Mouse (Mus musculus) lung, postnatal 4 days (tissue): ENCODE results near the gene Morn1.

Experiments used
- DNase-seq, 2 experiments: peaks; one replicate each; pipeline ENCODE4 v3.0.0; 2021

Morn1 gene

DNA sequence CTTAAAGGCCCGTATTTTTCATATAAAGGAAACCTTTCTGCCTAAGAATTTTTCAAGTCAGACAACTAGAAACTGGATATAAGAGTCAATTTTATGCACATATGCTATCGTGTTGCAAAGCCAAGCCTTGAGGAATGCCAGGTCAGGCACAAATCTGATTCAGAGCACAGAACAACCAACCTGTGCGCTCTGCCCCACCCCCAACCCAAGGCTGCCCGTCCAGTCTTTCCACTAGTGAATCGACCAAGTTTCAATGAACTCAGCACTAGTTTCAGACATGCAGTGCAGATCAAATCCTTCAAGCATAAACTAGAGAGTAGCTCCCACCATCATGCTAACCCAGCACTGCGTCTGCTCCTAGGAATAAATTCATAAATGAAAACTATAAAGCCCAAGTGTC is 6.7 kb upstream of the Morn1 start:
- DNase-seq, result no peak

DNA sequence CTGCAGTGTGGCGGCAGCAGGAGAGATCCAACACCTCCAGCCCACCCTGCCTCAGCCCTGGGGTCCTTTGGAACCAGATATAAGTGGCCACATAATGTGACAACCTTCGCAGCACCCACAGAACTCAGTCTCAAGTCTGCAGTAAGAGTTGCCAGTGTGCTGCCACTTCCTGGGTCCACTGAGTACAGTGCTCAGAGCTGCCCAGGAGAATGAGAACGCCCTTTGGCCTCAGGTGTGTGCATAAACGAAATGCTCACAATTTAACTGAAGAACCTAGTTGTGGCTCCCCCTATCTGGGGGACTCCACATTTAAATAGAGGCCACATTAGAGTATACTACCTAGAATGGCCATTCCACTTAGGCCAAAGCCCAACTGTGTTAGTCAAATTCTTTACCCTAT is 2.8 kb upstream of the Morn1 start:
- no peak for DNase-seq

DNA sequence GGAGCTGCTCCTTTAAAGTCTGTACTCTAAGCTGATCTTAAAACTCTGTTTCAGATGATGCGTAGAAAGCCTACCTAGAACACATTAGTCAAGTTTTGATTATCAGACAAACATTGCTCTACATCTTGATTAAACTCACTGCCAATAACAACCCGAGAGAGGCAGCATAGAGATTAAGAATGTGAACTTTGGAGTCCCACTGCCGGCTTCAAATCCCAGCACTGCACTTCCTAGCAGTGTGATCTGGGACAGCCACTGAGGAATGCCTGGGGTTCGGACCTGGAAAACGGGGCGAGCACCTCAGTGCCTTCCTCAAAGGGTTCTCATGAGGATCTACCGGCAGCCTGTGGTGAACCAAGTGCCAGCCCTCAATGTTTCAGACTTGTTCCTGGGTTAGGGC is 2.0 kb upstream of the Morn1 start:
- DNase-seq, result no peak

DNA sequence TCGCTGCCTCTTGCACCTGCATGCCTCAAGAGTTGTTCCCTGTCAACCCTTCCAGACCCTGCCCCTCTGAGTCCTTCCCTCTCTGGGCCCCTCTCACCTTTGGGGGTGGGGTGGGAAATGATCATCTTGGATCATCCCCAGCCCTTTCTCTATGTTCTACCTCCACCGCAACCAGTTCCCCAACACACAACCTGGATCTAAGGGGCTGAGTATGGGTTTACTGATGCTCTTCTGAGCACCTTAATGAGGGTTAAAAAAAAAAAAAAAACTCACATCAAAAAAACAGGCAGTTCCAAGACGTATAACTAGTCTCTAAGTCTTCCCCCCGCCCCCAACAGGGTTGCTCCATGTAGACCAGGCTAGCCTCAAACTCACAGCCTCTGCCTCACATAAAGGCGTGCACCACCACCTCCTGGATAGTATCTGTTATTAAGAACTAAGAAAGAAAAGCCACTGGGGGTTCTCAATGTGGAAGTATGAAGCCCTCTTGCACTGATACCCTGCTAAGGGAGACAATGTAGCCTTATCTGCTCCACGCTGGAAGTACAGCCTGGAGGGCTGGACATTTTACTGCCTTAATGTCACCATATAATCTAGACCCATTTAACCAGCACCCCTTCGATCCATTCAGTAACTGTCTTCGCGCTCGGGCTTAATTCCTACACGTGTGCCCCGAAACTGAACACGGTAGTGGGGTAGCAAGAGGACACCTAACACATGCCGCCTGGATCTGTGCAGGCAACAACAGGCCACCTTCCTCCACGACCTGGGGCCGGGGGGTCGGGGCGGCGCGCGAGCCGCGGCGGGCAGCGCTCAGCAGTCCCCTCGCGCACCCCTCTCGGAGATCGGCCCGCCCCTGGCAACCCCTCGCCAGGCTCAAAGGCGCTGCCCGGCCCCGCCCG is 920 bp upstream of the Morn1 start:
- no peak for DNase-seq

DNA sequence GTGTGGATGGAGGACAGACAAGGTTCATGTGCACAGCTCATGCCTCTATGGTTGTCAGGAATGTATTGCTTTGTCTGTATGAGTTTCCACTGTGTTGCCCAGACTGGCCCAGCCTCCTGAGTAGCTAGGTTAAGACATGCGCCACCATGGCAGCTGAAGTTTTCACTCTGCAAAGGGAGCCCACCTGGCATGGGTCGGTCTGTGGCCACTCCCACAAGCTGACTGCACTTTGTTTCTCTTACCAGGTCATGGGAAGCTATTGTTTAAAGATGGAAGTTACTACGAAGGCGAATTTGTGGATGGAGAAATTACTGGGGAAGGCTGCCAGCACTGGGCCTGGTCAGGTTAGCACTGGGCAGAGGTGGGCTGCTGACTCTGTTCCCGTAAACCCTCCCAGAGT is 2.9 kb downstream of the Morn1 start:
- DNase-seq, result no peak

DNA sequence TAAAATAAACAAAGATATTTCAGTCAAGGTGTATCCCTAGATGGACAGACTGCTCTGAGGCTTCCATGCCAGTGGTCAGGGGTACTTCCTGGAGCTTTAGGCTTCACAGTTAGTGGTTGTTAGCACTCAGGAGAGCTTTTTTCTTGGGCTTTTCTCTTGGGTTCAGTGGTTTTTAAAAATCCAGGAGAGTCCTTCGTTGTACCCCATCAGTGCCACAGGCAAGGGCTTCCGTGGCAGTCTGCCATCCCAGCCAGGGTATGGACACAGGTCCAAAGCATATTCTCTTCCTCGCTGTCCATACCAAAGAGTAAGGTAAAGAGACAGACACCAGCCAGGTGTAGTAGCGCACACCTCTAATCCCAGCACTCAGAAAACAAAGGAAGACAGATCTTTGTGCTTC is 3.8 kb downstream of the Morn1 start:
- DNase-seq, result no peak

DNA sequence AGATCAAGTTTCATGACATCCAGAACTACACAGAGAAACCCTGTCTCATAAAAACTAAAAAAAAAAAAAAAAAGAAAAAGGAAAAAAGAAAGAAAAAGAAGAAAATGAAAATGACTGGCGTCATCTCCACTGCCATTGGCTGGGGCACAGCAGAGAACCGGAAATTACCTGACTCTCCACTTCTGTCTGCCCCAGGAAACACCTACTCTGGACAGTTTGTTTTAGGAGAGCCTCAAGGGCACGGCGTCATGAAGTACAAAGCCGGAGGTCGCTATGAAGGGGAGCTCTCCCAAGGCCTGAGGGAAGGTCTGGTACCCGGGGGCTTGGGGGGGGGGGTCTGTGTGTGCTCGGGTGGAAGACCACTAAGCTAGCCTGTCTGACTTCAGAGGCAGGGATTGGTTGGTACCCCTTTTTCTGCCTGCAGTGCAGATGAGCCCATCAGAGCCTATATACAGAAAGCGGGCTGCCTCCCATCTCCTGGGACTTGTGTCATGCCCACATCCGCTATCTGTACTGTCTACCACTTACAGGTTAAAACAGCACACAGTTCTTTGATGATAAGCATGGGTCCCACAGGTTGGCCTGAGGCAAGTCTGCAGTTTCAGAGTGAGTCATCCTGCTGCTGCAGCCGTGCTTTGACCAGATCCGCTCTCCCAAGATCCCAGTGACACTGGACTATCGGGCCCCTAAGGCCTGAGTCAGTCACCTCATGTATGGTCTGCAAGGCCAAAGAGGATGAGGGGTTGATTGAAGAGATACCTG is 4.5 kb downstream of the Morn1 start:
- no peak for DNase-seq

DNA sequence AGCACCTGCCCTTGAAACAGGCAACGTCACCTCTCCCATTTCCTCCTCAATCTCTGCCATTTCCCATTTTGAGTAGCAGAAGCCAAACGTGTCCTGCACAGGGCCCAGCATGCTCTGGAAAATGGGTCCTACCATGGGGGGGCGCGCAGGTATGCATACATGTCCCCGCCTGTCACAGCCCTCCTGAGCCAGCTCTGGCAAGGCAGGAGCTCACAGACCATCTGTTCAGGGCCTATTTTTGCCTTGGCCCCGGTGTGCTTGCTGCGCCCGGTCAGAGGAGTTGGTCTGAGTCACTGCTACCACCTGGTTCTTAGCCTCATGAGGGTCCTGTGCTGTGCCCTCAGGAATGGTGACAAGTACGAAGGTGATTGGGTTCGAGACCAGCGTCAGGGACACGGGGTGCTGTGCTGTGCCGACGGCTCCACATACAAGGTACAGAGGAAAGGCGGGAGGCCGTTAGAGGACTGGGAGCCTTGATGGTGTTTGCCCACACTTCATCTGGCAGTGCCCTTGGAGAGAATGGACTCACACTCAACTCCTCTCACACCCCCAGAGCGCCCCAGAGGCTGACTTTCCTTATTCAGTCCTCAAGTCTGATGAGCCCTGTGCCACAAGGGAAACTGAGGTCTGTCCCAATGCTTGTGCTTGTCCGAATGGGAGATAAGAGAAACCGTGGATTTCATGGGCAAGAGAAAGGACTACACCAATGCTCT is 6.5 kb downstream of the Morn1 start:
- DNase-seq, result no peak

DNA sequence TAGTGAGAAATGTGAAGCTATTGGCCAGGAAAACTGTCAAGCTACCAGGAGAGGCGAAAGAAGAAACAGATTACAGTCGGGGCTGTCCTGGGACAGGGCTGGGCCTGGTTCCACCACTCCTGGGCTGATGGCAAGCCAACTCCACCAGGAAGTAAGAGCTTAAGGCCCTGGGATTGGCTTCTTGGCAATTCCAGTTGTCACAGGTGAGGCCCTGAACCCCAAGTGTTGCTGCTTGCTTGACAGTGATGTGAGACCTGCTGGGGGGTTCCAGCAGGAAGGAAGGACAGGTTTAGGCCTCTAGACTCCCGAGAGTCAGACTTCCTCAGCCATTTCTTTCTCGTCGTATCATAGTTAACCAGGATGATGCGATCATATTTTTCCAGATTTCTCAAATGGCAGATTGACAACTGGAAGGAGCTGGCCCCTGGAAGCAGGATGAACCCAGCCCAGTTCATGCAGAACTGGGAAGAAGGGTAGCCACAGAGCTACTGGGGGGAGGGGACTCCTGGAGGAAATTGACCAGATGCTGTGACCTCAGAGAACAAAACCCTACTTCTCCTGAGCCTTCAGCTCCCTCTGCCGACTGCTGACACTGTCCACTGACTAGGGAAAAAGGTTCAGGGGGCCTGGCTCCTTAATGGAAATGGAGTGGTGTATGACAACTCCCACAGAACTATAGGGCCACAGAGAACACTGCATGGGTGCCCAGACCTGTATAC is 7.2 kb downstream of the Morn1 start:
- no peak for DNase-seq

DNA sequence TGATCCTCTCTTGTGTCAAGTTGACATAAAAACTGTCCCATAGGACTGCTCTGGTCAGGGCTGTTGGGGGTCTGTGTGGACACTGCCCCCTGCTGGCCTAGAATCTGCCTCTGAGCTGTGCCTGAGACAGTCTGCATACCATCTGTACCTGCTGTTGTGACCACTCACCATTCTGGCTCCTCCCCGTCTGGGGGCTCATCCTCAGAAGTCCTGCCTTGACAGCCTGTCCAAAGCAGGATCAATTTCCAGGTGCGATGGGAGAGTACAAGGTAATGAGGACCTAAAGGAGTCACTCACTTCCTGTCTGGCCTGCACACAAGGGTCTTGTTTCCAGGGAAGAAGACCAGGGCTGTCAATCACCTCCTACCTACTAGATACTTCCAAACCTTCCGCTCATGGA is 8.2 kb downstream of the Morn1 start:
- peak; percentile 58 to 70 for DNase-seq

DNA sequence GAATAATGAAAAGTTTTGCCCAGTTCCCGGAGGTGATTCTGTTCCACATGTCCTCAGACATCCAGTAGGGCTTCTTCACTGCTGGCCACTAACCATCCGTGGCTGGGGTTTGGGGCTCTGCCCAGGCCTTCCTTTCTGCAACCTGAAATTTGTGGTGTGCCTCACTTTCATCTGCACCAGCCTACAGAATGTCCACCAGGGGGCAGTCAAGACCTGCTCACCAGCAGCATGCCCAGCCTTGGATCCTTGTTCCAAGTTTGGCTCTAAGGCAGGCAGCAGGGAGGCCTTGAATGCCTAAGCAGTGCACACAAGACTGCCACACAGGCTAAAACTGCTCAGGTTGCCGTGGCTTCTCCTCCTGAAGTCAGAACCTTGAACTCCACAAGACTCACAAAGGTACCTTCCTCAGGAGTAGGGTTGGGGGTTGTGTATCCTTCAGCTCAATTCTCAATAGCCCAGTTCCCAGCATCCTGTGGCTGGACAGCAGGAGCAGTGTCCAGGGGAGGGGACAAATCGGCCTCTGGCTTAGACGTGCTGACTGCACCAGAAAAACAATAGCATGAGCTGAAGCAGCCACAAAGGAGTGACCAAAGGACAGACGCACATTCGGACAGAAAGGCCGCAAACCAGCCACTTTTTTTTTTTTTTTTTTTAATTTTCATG is 9.0 kb downstream of the Morn1 start:
- DNase-seq, result peak; percentile 86 to 89

DNA sequence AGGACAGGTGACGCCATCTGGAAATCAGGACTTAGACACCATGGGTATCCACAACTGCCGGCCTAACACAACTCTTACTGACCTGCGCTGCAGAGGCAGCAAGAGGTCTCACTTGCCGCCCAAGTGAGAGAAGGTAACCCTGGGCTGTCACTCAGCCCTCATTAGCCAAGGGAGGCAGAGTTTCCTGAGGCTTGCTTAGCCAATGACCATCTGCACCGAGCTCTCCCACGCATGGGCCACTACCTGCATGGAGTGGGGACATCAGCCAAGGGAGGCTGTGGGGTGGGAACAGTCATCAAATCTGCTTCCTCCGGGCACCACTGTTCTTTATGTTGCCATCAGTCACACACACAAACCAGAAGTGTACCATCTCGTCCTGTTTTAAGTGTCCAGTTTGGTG is 9.6 kb downstream of the Morn1 start:
- no peak for DNase-seq

DNA sequence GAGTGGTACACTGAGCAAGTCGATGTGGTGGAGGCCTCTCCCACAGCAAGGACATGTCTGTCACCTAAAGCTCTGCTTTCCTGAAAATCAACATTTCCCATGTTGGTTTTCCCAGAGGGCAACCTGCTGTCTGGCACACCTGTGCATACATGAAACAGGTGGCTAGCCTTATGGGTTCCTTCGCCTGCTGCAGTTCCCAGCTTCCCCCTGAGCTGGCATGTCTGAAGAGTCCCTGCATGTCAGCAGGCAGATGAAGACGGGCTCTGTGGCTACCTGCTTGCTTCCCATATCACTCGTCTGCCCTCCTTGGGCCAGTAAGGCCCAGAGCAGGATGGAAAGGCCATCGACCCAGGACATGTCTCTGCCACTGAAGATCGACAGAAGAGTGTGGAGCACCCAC is 11.1 kb downstream of the Morn1 start:
- DNase-seq, result no peak

DNA sequence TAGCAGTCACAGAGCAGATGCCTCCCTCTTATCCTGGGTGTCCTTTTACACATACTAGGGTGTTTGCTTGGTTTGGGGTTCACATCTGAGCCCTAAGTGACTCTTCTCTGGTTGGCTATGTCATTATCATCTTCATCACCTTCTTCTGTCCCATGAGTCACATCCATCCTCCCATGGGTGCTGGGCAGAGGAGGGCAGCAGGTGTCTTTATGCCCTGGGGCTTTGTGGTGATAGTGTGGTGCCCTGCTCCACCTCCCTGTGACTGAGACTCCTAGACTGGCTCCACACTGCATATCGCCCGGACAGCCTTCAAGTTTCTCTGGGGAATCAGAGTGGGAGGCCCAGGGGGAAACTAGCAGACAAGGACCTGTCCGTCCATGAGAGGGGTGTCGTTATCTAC is 12.2 kb downstream of the Morn1 start:
- no peak for DNase-seq

DNA sequence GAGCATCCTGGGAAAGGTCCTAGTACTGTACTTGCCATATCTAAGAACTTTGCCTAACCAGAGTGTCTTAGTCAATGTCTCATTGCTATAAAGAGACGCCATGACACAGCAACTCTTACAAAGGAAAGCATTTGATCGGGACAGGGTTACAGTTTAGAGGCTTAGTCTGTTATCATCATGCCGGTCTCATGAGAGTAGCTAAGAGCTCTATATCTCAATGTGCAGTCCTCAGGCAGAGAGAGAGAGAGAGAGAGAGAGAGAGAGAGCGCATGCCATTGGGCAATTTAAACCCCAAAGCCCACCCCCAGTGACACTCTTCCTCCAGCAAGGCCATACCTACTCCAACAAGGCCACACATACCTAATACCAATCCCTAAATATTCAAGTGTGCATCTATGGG is 21.5 kb downstream of the Morn1 start:
- no peak for DNase-seq

DNA sequence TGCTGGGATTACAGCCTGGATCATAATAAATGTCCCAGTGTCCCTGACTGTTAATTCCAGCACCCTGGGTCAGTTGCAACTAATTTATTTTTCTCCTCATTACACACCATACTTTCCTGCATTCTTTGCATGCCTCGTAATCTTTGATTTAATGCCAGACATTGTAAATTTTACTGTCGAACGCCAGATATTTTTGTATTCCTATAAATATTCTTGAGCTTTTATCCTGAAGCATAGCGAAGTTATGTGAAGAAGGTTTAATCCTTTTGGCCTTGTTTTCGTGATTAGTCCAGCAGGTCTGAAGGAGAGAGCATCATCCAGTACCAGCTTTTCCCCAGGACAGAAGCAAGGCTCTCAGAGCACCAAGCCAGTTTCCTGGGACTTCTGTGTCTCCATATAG is 23.1 kb downstream of the Morn1 start:
- DNase-seq, result no peak

DNA sequence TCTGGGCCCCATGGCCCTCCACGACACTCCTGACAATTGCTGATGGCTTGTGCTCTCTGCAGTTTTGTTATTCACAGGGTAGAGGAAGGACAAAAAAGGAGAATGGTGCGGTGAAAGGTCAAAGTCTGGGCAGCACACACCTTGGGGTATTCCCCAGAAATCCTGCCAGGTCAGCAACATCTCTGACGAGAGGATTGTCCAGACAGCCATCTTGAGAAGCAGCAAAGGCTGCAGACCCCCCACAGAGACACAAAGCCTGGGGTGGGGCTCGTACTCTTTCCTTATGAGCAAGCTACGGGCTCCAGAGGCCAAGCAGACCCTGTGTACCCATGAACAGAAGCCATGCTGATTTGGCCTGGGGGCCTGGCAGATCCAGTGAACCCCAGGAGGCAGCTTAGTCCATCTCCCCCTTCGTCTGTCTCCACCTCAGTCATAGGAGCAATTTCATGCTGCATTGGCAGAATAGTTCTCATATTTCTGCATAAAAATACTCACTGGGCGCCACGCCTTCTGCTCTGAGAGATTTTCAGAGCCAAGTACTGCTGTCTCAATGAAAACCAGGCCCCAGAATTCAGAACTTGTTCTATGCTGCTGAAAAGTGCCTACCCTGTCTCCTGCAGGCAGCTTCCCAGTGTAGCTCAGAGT is 27.5 kb downstream of the Morn1 start:
- peak in 1 of 2 experiments; percentile 29 for DNase-seq

DNA sequence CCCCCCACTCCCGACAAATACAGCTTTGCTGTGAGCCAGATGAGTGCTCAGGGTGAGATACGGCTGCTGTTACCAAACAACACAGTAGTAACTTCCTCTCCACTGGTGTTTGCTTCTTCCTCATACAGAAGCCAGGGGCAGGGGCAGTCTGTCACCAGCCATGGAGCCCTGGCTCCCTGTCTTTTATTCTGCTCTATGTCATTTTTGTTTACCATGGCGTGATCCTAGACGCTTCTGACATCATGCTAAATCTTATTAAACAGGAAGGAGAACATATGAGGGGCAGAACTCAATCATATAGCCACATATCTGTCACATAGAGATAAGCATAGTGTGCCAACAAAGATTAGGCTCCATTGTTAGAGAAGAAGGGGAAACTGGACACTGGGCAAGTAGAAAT is 30.2 kb downstream of the Morn1 start:
- no peak for DNase-seq

DNA sequence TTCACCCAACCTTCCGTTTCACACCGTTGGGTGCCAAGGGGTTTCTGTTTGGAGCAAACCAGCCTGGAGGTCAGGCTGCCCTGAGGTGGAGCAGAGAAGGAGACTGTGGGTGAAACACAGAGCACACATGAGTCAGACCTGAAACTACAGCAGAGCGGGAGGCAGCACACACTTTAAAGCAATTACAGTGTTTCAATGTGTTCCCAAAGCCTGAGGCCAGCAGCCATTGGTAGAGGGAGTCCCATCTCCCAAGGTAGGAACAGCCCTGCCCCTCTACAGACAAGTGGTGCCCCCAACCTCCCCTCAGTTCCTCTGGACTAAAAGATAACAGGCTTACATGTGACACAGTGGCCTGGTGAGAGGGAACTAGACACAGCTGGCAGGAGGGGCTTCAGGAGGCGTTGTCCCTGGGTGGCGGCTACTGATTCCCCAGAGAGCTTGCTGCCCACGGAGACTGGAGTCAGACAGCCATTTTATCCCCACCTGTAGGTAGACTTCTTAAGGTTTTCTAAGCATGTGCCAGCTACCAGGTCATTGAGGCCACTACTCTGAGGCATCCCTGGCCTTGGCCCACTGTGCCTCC is 31.1 kb downstream of the Morn1 start:
- DNase-seq, result no peak

DNA sequence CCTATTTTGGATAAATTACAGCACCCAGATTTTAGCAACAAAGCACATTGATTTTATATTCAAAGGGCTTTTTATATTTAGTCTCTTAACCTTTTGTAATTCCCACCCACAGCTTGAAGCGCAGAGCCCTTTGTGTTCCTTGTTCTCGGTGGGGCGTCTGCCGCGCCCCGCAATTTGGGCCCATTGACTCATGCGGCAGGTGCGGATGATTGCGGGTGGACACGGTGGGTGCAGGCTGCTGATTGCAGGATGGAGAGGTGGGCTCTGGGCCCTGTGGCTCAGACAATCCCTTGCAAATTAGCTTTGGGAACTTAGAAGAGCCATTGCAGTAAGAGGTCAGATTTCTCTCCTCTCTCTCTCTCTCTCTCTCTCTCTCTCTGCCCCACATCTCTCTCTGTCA is 31.9 kb downstream of the Morn1 start:
- no peak for DNase-seq

DNA sequence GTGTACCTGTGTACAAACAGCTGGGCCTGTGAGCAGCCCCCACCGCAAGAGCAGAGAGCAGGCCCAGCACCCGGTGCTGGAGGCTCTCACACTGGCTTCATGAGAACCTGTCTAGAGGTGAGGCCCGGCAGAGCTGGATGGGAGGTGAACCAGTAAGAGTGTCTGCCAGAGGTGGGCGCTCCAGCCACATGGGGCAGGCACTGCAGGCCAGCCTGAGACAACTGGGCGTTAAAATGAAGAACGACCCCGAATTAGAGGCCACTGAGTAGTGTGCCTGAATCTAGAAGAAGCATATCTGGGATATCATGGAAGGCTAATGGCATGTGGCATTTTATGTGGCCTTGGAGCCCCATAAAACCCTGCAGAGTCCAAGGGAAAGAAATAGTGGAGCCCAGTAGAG is 33.7 kb downstream of the Morn1 start:
- DNase-seq, result no peak

DNA sequence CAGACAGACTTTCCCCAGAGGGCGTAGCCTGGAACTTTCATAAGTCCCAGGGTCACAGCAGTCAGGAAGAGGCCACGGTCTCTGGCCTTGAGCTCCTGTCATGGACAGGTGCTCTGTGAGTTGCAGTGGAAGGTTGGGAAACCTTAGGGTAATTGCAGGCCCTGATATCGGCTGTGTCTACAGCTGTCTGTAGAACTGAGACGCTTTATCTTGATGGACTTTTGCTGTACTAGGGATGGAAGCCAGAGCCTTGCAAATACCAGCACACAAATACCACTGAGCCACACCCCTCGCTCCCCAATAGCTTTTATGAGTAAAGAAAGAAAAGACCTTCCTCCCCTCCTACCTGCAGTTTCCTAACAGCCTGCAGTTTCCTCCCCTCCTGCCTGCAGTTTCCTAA is 34.2 kb downstream of the Morn1 start:
- no peak for DNase-seq
